Comparison of ENCODE assay signal across 19 mouse cellular contexts in the genomic region with DNA sequence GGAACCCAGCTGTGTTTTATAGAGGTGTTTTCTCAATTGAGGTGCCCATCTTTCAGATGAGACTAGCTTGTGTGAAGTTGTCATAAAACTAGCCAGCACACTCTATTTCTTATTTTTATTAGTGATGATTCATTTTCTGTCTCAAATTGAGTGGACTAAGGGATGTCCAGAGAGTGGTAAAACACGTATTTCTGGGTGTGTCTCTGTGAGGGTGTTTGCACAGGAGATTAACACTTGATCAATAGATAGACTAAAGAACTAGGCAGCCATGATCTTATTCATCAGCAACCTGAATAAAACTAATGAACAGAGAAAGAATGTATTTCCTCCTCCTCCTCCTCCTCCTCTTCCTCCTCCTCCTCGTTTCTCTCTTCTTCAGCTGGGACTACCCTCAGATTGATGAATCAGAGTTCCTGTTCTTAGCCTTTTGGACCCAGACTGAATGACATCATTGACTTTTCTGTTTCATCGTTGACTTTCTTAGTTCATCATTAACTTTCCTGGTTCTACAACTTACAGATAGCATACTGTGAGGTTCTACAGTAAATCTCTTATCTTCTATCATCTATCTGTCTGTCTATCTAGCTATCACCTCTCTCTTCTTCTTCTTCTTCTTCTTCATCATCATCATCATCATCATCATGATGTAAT.
"Had no signal": no experiment of that assay in that cellular context is flagged by ENCODE, and none has a peak within 500 bp of the region (broad histone marks: within the 10 kb centered on the region; RNA-seq: fewer than 3 reads in every experiment).

No protein-coding gene starts in this region.

- H3K4me2 ChIP-seq: lung, embryonic 14.5 days; midbrain, embryonic 12.5 days; neural tube, embryonic 13.5 days; neural tube, embryonic 15.5 days had no signal

- H3K27me3 ChIP-seq: midbrain, embryonic 12.5 days; neural tube, embryonic 13.5 days; neural tube, embryonic 15.5 days had no signal

- H3K36me3 ChIP-seq: midbrain, embryonic 10.5 days; midbrain, embryonic 12.5 days; neural tube, embryonic 13.5 days; neural tube, embryonic 15.5 days had no signal

- DNase-seq: lung, adult 18-20 months; lung, embryonic 14.5 days; lung, postnatal 10 days; lung, postnatal 4 days; midbrain, embryonic 14.5 days; retina, postnatal 1 day; right cerebral cortex, adult 18-20 months; right cerebral cortex, postnatal 25 days; right cerebral cortex, postnatal 4 days; spleen, adult 18-20 months; thymus, adult 2 months; thymus, postnatal 25 days; thymus, postnatal 4 days had no signal

- H3K9me3 ChIP-seq: midbrain, embryonic 10.5 days; midbrain, embryonic 12.5 days; neural tube, embryonic 13.5 days; neural tube, embryonic 15.5 days had no signal

- H3K27ac ChIP-seq: midbrain, embryonic 10.5 days; midbrain, embryonic 12.5 days; neural tube, embryonic 13.5 days; neural tube, embryonic 15.5 days had no signal

- H3K9ac ChIP-seq: lung, embryonic 14.5 days; midbrain, embryonic 12.5 days; neural tube, embryonic 13.5 days; neural tube, embryonic 15.5 days had no signal

- H3K4me1 ChIP-seq: midbrain, embryonic 10.5 days; midbrain, embryonic 12.5 days had no signal

- ATAC-seq: midbrain, embryonic 16.5 days had no signal

- H3K4me3 ChIP-seq: midbrain, embryonic 10.5 days; midbrain, embryonic 12.5 days; myocyte; neural tube, embryonic 13.5 days; neural tube, embryonic 15.5 days had no signal
